Mouse (Mus musculus) cerebellum, postnatal 14 days (tissue): ENCODE results near the gene Taz.

Source experiments
- DNase-seq, 2 experiments: peaks; one replicate each; pipeline ENCODE4 v3.0.0; 2021; ENCODE audit warnings: mixed read lengths in 2 of 2

Taz gene

GRCm38 (mm10) chrX:74281041-74281731, 526 bp upstream of the Taz start:
- no peak for DNase-seq

GRCm38 (mm10) chrX:74282395-74283091, 831 bp downstream of the Taz start:
- peak; percentile 88 to 90 for DNase-seq

GRCm38 (mm10) chrX:74283092-74283437, 1.4 kb downstream of the Taz start:
- DNase-seq: no peak

- no peak for DNase-seq
Observed at GRCm38 (mm10) chrX:74293431-74293830, 11.7 kb downstream of the Taz start.

- DNase-seq: peak; percentile 96
Observed at GRCm38 (mm10) chrX:74296538-74297448, 15.1 kb downstream of the Taz start, which contains the start of gene Atp6ap1. Gene Atp6ap1 (plus strand): TSS chrX:74297097.

- no peak for DNase-seq
Observed at GRCm38 (mm10) chrX:74298348-74298747, 16.6 kb downstream of the Taz start.

- DNase-seq: no peak
Observed at GRCm38 (mm10) chrX:74299721-74300120, 18.0 kb downstream of the Taz start.

GRCm38 (mm10) chrX:74304867-74305700, 23.4 kb downstream of the Taz start, which contains the start of gene Gdi1:
Gene Gdi1 (plus strand): TSS chrX:74304998.
- peak; percentile 83 for DNase-seq

- peak; percentile 88 to 89 for DNase-seq
Observed at GRCm38 (mm10) chrX:74312540-74313464, 31.1 kb downstream of the Taz start, which contains the start of gene Fam50a. Gene Fam50a (plus strand): TSS chrX:74313033.

GRCm38 (mm10) chrX:74328725-74329161, 47.0 kb downstream of the Taz start, which contains the start of gene Plxna3:
Gene Plxna3 (plus strand): TSS chrX:74329066.
- DNase-seq: peak; percentile 72 to 75

- DNase-seq: peak in 1 of 2 experiments; percentile 14
Observed at GRCm38 (mm10) chrX:74329215-74329671, 47.5 kb downstream of the Taz start.

GRCm38 (mm10) chrX:74330166-74330930, 48.6 kb downstream of the Taz start:
- DNase-seq: peak; percentile 46 to 64
